Mouse (Mus musculus): ENCODE data around the gene Olfr513.

The Olfr513 gene

GRCm38 (mm10) chr7:108750673-108751072 is at the start of gene Olfr513:
Gene Olfr513 (plus strand): TSS chr7:108750973.
- no peak for DNase-seq (ENCODE audit: low read depth, low spot score)

GRCm38 (mm10) chr7:108713020-108713419 is 37.8 kb upstream of the Olfr513 start, which contains the start of gene Olfr512:
Gene Olfr512 (plus strand): TSS chr7:108713320.
- DNase-seq (ENCODE audit: low read depth, low spot score): no peak

GRCm38 (mm10) chr7:108760411-108760810 is 9.6 kb downstream of the Olfr513 start:
- DNase-seq (ENCODE audit: low read depth, low spot score): no peak

- no peak for DNase-seq (ENCODE audit: low read depth, low spot score)
Measured at GRCm38 (mm10) chr7:108797205-108797933, 46.6 kb downstream of the Olfr513 start.

Data from brain, embryonic 18.5 days (tissue).